Mouse (Mus musculus) heart, postnatal 0 days (tissue): ENCODE data around the gene 2310061N02Rik.

Experiments used
- CTCF ChIP-seq: IDR thresholded peaks from 2 replicates; pipeline ENCODE4 v1.5.1; 2016; ENCODE audit warnings: antibody characterized with exemption, control low read depth, low read depth
- EP300 ChIP-seq: IDR thresholded peaks from 2 replicates; pipeline ENCODE4 v1.6.1; 2016; ENCODE audit warnings: antibody characterized with exemption, low read depth

GRCm38 (mm10) chr16:88744750-88745340 lies 37.1 kb upstream of the 2310061N02Rik start:
- TF ChIP-seq EP300, result 0 out of 2 replicates have a peak, but pooled peaks have one; percentile 35
- no peak for TF ChIP-seq CTCF
